Comparison of ENCODE assay signal across 8 mouse cellular contexts in the genomic region with DNA sequence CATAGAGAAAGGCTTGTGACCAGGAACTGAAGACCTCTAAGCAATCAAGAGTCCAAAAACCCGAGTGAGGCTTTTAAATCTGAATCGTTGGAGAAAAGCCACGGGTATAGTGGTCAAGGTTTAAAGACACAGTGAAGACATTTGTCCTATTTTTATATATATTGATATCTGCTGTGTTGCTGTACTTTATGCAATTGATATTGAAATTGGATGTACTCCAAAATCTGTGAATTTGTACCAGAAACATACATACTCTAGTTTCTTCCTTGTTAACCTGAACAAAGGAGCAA. TPM values are rescaled to one million over a fixed set of nuclear protein-coding genes. Genes with fewer than 3 reads are reported as not detected.
DNase-seq lines count a peak whose midpoint lies in the region; ATAC-seq and TF ChIP-seq lines count a peak whose summit lies in the region.

No protein-coding gene starts in this region.

- H3K79me2 ChIP-seq in heart, adult 2 months (replicated peaks; ENCODE audit: control insufficient read depth, insufficient read depth, low read length): no peaks in the 10 kb centered on the region; the same call in 1 of the 2 replicates
- H3K79me2 ChIP-seq in C2C12 (ENCODE audit: control insufficient read depth, insufficient read depth): peaks cover 42% of the 10 kb centered on the region

- H3K27me3 ChIP-seq in heart, adult 2 months (ENCODE audit: control insufficient read depth, insufficient read depth, low read length): no peaks in the 10 kb centered on the region
- no peaks in the 10 kb centered on the region for H3K27me3 ChIP-seq in C2C12 (ENCODE audit: control insufficient read depth, insufficient read depth, insufficient read length)
- no peaks in the 10 kb centered on the region for H3K27me3 ChIP-seq in forebrain, embryonic 13.5 days
- H3K27me3 ChIP-seq in liver, embryonic 13.5 days: no peaks in the 10 kb centered on the region

- H3K4me3 ChIP-seq in heart, adult 2 months: peak overlapping the region; percentile 65
- H3K4me3 ChIP-seq in C2C12 (ENCODE audit: insufficient read depth, poor library complexity, severe bottlenecking): peak overlapping the region; percentile 85
- peak overlapping the region; percentile 86 for H3K4me3 ChIP-seq in forebrain, embryonic 13.5 days
- H3K4me3 ChIP-seq in liver, embryonic 13.5 days (replicated peaks): peak overlapping the region; percentile 80

- no peak for DNase-seq in heart, adult 2 months
- no peak for DNase-seq in heart, adult 9 months (ENCODE audit: low spot score in 2 of 2)
- DNase-seq in liver, embryonic 13.5 days: no peak
- DNase-seq in Muller cell, postnatal 12 days (ENCODE audit: inconsistent ontology term): no peak
- no peak for DNase-seq in ovary, adult 18-20 months (ENCODE audit: low spot score)
- DNase-seq in urinary bladder, postnatal 36 days (ENCODE audit: low spot score in 2 of 2): no peak

- intact Hi-C loops in heart, adult 2 months (cut with DNase I): loop anchor here (2.0 to 5.0 kb wide), 3 partner anchors 72 to 801 kb away; partner anchors contain the start of genes Inafm2, Ino80 and Ndufaf1

- TF ChIP-seq CTCF in heart, adult 2 months (IDR thresholded peaks at IDR 0.05): no peak
- no peak for TF ChIP-seq CTCF in C2C12 (IDR thresholded peaks at IDR 0.05; ENCODE audit: control insufficient read depth, insufficient read depth, insufficient read length)

- H3K9ac ChIP-seq in heart, adult 2 months (ENCODE audit: low read depth, low read length): peak overlapping the region; percentile 86; the same call in 1 of the 2 replicates
- H3K9ac ChIP-seq in forebrain, embryonic 13.5 days: peak overlapping the region; percentile 84
- peak overlapping the region; percentile 88 for H3K9ac ChIP-seq in liver, embryonic 13.5 days

- TF ChIP-seq POLR2A in heart, adult 2 months (IDR thresholded peaks at IDR 0.05; ENCODE audit: insufficient read depth, low read depth, low read length): no peak

- peaks cover 2% of the 10 kb centered on the region; the same call in 1 of the 2 replicates for H3K4me1 ChIP-seq in heart, adult 2 months (ENCODE audit: control insufficient read depth, insufficient read depth, low read length)
- peaks cover 20% of the 10 kb centered on the region for H3K4me1 ChIP-seq in forebrain, embryonic 13.5 days
- peaks cover 38% of the 10 kb centered on the region for H3K4me1 ChIP-seq in liver, embryonic 13.5 days (replicated peaks)

- peaks cover 23% of the 10 kb centered on the region for H3K79me3 ChIP-seq in C2C12 (ENCODE audit: low read depth)

- peak overlapping the region; percentile 93 for H3K27ac ChIP-seq in heart, adult 2 months
- no peak overlapping the region for H3K27ac ChIP-seq in forebrain, embryonic 13.5 days
- H3K27ac ChIP-seq in liver, embryonic 13.5 days: peak overlapping the region; percentile 89

- no peaks in the 10 kb centered on the region for H3K9me3 ChIP-seq in forebrain, embryonic 13.5 days (replicated peaks)
- H3K9me3 ChIP-seq in liver, embryonic 13.5 days (replicated peaks): no peaks in the 10 kb centered on the region

- H3ac ChIP-seq in C2C12 (ENCODE audit: control insufficient read depth, insufficient read length, low read depth): peak overlapping the region; percentile 97

- under 1% methylated on average over 3 of the region's 3 CpGs for WGBS in heart, adult 2 months
- WGBS in forebrain, embryonic 13.5 days: 9% methylated on average over 3 of the region's 3 CpGs
- WGBS in liver, embryonic 13.5 days (ENCODE audit: insufficient replicate concordance): 14% methylated on average over 3 of the region's 3 CpGs

- peaks cover 11% of the 10 kb centered on the region for H3K36me3 ChIP-seq in heart, adult 2 months (ENCODE audit: control insufficient read depth, insufficient read depth, low read length)
- no peaks in the 10 kb centered on the region for H3K36me3 ChIP-seq in C2C12 (ENCODE audit: control insufficient read depth, insufficient read depth)
- H3K36me3 ChIP-seq in forebrain, embryonic 13.5 days (ENCODE audit: poor library complexity, severe bottlenecking): no peaks in the 10 kb centered on the region
- no peaks in the 10 kb centered on the region for H3K36me3 ChIP-seq in liver, embryonic 13.5 days

- ATAC-seq in forebrain, embryonic 13.5 days: no peak
- ATAC-seq in liver, embryonic 13.5 days (ENCODE audit: low read depth): no peak

- no peak for TF ChIP-seq EP300 in heart, adult 2 months (IDR thresholded peaks at IDR 0.05; ENCODE audit: insufficient read depth, low read depth, low read length)

- H3K4me2 ChIP-seq in forebrain, embryonic 13.5 days: peak overlapping the region; percentile 73
- H3K4me2 ChIP-seq in liver, embryonic 13.5 days: peak overlapping the region; percentile 73

TF ChIP-seq in C2C12, 6 proteins besides CTCF, POLR2A, EP300 and RAD21:
- TF ChIP-seq MYOD1 (IDR thresholded peaks at IDR 0.05; ENCODE audit: control insufficient read depth, insufficient read length, low read depth): no peak
- TF ChIP-seq USF1 (IDR thresholded peaks at IDR 0.05; ENCODE audit: low read depth): no peak
- TF ChIP-seq CEBPB (IDR thresholded peaks at IDR 0.05; ENCODE audit: low read depth): no peak
- no peak for TF ChIP-seq FOSL1 (IDR thresholded peaks at IDR 0.05; ENCODE audit: insufficient read depth, low read length, poor library complexity, severe bottlenecking)
- TF ChIP-seq MYOG (IDR thresholded peaks at IDR 0.05; ENCODE audit: control insufficient read depth, extremely low read depth, insufficient read length): no peak
- TF ChIP-seq MAX (IDR thresholded peaks at IDR 0.05): no peak

RNA-seq across cellular contexts. Expression of gene Chp1, which starts 0.8 kb away (rescaled TPM):
- 10 to 100 TPM; 76.6 to 97.3 TPM for total RNA-seq in heart, adult 2 months (2021)
- polyA plus RNA-seq in heart, adult 2 months (2012; rRNA removed): 71.0 and 145 TPM in 2 replicates
- 51.9 TPM for polyA plus RNA-seq in C2C12 (2012; fragmentation: generic; extraction: Trizol)
- 65.7 and 69.6 TPM in 2 replicates for polyA plus RNA-seq in forebrain, embryonic 13.5 days (2015; fragmentation: Nextera tagmentation; extraction: Ambion mirVana)
- 47.3 and 54.2 TPM in 2 replicates for polyA plus RNA-seq in liver, embryonic 13.5 days (2015; fragmentation: Nextera tagmentation; extraction: Ambion mirVana)

RNA-seq across cellular contexts. Expression of gene Exd1, which starts 0.9 kb away (rescaled TPM):
- total RNA-seq in heart, adult 2 months (2021): under 1 TPM; 0.18 to 0.23 TPM
- 0.21 and 0.26 TPM in 2 replicates for polyA plus RNA-seq in heart, adult 2 months (2012; rRNA removed)
- polyA plus RNA-seq in C2C12 (2012; fragmentation: generic; extraction: Trizol): 0.05 TPM
- 0.34 and 0.59 TPM in 2 replicates for polyA plus RNA-seq in forebrain, embryonic 13.5 days (2015; fragmentation: Nextera tagmentation; extraction: Ambion mirVana)
- polyA plus RNA-seq in liver, embryonic 13.5 days (2015; fragmentation: Nextera tagmentation; extraction: Ambion mirVana): 0.35 and 0.38 TPM in 2 replicates
